ENCODE assay signal across 8 mouse cellular contexts in genomic region chr6:86684655-86685011, GRCm38 (mm10). TPM values are rescaled to one million over a fixed set of nuclear protein-coding genes. Genes with fewer than 3 reads are reported as not detected.
A peak's percentile ranks its signal among the peaks of the same experiment; 100 is the strongest.
DNase-seq lines count a peak whose midpoint lies in the region; ATAC-seq and TF ChIP-seq lines count a peak whose summit lies in the region.

No protein-coding gene starts in this region.

- TF ChIP-seq CTCF in cerebellum, adult 2 months (IDR thresholded peaks at IDR 0.05; ENCODE audit: borderline replicate concordance, insufficient read depth, low read depth, low read length): no peak
- TF ChIP-seq CTCF in small intestine, adult 2 months (IDR thresholded peaks at IDR 0.05; ENCODE audit: extremely low read depth, insufficient read length, insufficient replicate concordance, low read depth, low read length): no peak

- H3K4me2 ChIP-seq in neural tube, embryonic 11.5 days (ENCODE audit: low read depth): peak overlapping the region; percentile 51
- peak overlapping the region; percentile 83 for H3K4me2 ChIP-seq in limb, embryonic 12.5 days

- TF ChIP-seq POLR2A in cerebellum, adult 2 months (IDR thresholded peaks at IDR 0.05; ENCODE audit: borderline replicate concordance, insufficient read depth, low read length): no peak
- no peak for TF ChIP-seq POLR2A in small intestine, adult 2 months (IDR thresholded peaks at IDR 0.05; ENCODE audit: low read depth, low read length)

- no peaks in the 10 kb centered on the region for H3K27me3 ChIP-seq in cerebellum, adult 2 months (ENCODE audit: control insufficient read depth, insufficient read depth, low read length)
- H3K27me3 ChIP-seq in neural tube, embryonic 11.5 days (ENCODE audit: control insufficient read depth, insufficient read depth, low read length): no peaks in the 10 kb centered on the region
- H3K27me3 ChIP-seq in limb, embryonic 12.5 days: no peaks in the 10 kb centered on the region
- H3K27me3 ChIP-seq in small intestine, adult 2 months (ENCODE audit: control insufficient read depth, insufficient read depth, low read length): no peaks in the 10 kb centered on the region

- H3K27ac ChIP-seq in cerebellum, adult 2 months (ENCODE audit: insufficient read depth, low read length): peak overlapping the region; percentile 61
- 0 out of 2 replicates have a peak overlapping the region, but pooled peaks have one; percentile 49 for H3K27ac ChIP-seq in neural tube, embryonic 11.5 days (ENCODE audit: low read depth, low read length)
- peak overlapping the region; percentile 67 for H3K27ac ChIP-seq in limb, embryonic 12.5 days
- H3K27ac ChIP-seq in small intestine, adult 2 months (ENCODE audit: insufficient read depth, low read depth, low read length): peak overlapping the region; percentile 46; the same call in 1 of the 2 replicates

- peak overlapping the region; percentile 75 for H3K4me3 ChIP-seq in cerebellum, adult 2 months (replicated peaks; ENCODE audit: insufficient read depth, low read depth, low read length)
- peak overlapping the region; percentile 80 for H3K4me3 ChIP-seq in neural tube, embryonic 11.5 days (ENCODE audit: low read depth, low read length)
- H3K4me3 ChIP-seq in limb, embryonic 12.5 days (replicated peaks): peak overlapping the region; percentile 76
- peak overlapping the region; percentile 89 for H3K4me3 ChIP-seq in small intestine, adult 2 months (ENCODE audit: low read depth, low read length)

- no peaks in the 10 kb centered on the region for H3K9me3 ChIP-seq in neural tube, embryonic 11.5 days (ENCODE audit: control insufficient read depth, low read length)
- H3K9me3 ChIP-seq in limb, embryonic 12.5 days: no peaks in the 10 kb centered on the region

- DNase-seq in cerebellum, adult 2 months: no peak
- no peak for DNase-seq in cerebellum, adult 9-11 months
- no peak for DNase-seq in neural tube, embryonic 11.5 days (ENCODE audit: low spot score)
- DNase-seq in neural tube, embryonic 10.5 days (ENCODE audit: extremely low spot score, low spot score): no peak
- DNase-seq in natural killer cell, adult 2 months (ENCODE audit: low spot score in 2 of 2): no peak
- no peak for DNase-seq in urinary bladder, postnatal 10 days (ENCODE audit: low spot score)

- WGBS in cerebellum, adult 2 months: 35% methylated on average over 12 of the region's 12 CpGs
- 43% methylated on average over 12 of the region's 12 CpGs for WGBS in neural tube, embryonic 11.5 days
- 36% methylated on average over 12 of the region's 12 CpGs for WGBS in limb, embryonic 12.5 days
- 34% methylated on average over 12 of the region's 12 CpGs for WGBS in small intestine, adult 2 months

- H3K4me1 ChIP-seq in cerebellum, adult 2 months (ENCODE audit: control insufficient read depth, insufficient read depth, low read length): no peaks in the 10 kb centered on the region; the same call in 1 of the 2 replicates
- no peaks in the 10 kb centered on the region; the same call in 1 of the 2 replicates for H3K4me1 ChIP-seq in neural tube, embryonic 11.5 days (ENCODE audit: control insufficient read depth, insufficient read depth, low read length)
- peaks cover 8% of the 10 kb centered on the region for H3K4me1 ChIP-seq in limb, embryonic 12.5 days (replicated peaks)
- no peaks in the 10 kb centered on the region for H3K4me1 ChIP-seq in small intestine, adult 2 months (ENCODE audit: control insufficient read depth, insufficient read depth, insufficient read length, low read length)

- ATAC-seq in neural tube, embryonic 11.5 days (ENCODE audit: insufficient read depth, low FRiP score, low TSS enrichment): no peak
- no peak for ATAC-seq in limb, embryonic 12.5 days (ENCODE audit: insufficient number of reproducible peaks, insufficient read depth, low FRiP score, low TSS enrichment, low read depth)

- peaks cover 6% of the 10 kb centered on the region for H3K36me3 ChIP-seq in neural tube, embryonic 11.5 days (ENCODE audit: control insufficient read depth, insufficient read depth, low read length)
- peaks cover 40% of the 10 kb centered on the region for H3K36me3 ChIP-seq in limb, embryonic 12.5 days
- H3K36me3 ChIP-seq in small intestine, adult 2 months (ENCODE audit: control insufficient read depth, insufficient read depth, low read length): peaks cover 18% of the 10 kb centered on the region

- peak overlapping the region; percentile 73 for H3K9ac ChIP-seq in neural tube, embryonic 11.5 days (ENCODE audit: low read length)
- peak overlapping the region; percentile 85; the same call in 1 of the 2 replicates for H3K9ac ChIP-seq in limb, embryonic 12.5 days (replicated peaks)

RNA-seq across cellular contexts. Expression of gene Snrnp27, which starts 0.3 kb away (rescaled TPM):
- polyA plus RNA-seq in cerebellum, adult 2 months (2012; rRNA removed): 59.8 and 62.5 TPM in 2 replicates
- 115 and 130 TPM in 2 replicates for polyA plus RNA-seq in neural tube, embryonic 11.5 days (2014; fragmentation: Nextera tagmentation; extraction: Ambion mirVana)
- 147 and 150 TPM in 2 replicates for polyA plus RNA-seq in limb, embryonic 12.5 days (2016; fragmentation: Nextera tagmentation; extraction: Ambion mirVana)
- polyA plus RNA-seq in small intestine, adult 2 months (2012; rRNA removed): 2.1 and 3.9 TPM in 2 replicates

RNA-seq across cellular contexts. Expression of gene Mxd1, which starts 15.7 kb away (rescaled TPM):
- polyA plus RNA-seq in cerebellum, adult 2 months (2012; rRNA removed): 21.1 and 21.9 TPM in 2 replicates
- polyA plus RNA-seq in neural tube, embryonic 11.5 days (2014; fragmentation: Nextera tagmentation; extraction: Ambion mirVana): 21.2 and 24.8 TPM in 2 replicates
- polyA plus RNA-seq in limb, embryonic 12.5 days (2016; fragmentation: Nextera tagmentation; extraction: Ambion mirVana): 17.2 and 18.5 TPM in 2 replicates
- 87.2 and 413 TPM in 2 replicates for polyA plus RNA-seq in small intestine, adult 2 months (2012; rRNA removed)

RNA-seq across cellular contexts. Expression of gene Gmcl1, which starts 48.5 kb away (rescaled TPM):
- 30.3 and 31.0 TPM in 2 replicates for polyA plus RNA-seq in cerebellum, adult 2 months (2012; rRNA removed)
- 52.9 and 56.1 TPM in 2 replicates for polyA plus RNA-seq in neural tube, embryonic 11.5 days (2014; fragmentation: Nextera tagmentation; extraction: Ambion mirVana)
- polyA plus RNA-seq in limb, embryonic 12.5 days (2016; fragmentation: Nextera tagmentation; extraction: Ambion mirVana): 57.7 and 59.1 TPM in 2 replicates
- 11.7 and 20.5 TPM in 2 replicates for polyA plus RNA-seq in small intestine, adult 2 months (2012; rRNA removed)

RNA-seq across cellular contexts. Expression of gene Asprv1, which starts 56.7 kb away (rescaled TPM):
- 2.1 and 2.5 TPM in 2 replicates for polyA plus RNA-seq in cerebellum, adult 2 months (2012; rRNA removed)
- polyA plus RNA-seq in neural tube, embryonic 11.5 days (2014; fragmentation: Nextera tagmentation; extraction: Ambion mirVana): 0.35 and 0.64 TPM in 2 replicates
- polyA plus RNA-seq in limb, embryonic 12.5 days (2016; fragmentation: Nextera tagmentation; extraction: Ambion mirVana): 1.2 and 1.3 TPM in 2 replicates
- 0.20 and 0.23 TPM in 2 replicates for polyA plus RNA-seq in small intestine, adult 2 months (2012; rRNA removed)

Comparison
In these comparisons a context has a peak if more than half of its experiments do, and no peak if none do; other contexts are left out.
1. RNA of gene Snrnp27, which starts 0.3 kb away (polyA plus RNA-seq): 147 to 150 TPM in limb, embryonic 12.5 days, 115 to 130 TPM in neural tube, embryonic 11.5 days and 59.8 to 62.5 TPM in cerebellum, adult 2 months; 2.1 to 3.9 TPM in small intestine, adult 2 months; every median in the first group is over 10 times any median in the second.
2. Peak in every context shown above with its lines, with median percentiles within 50 percentile points of each other: H3K27ac ChIP-seq and H3K4me3 ChIP-seq.